Mouse (Mus musculus) bone marrow macrophage, adult 2 months (primary cell): ENCODE results near the gene Stmn3.

ENCODE experiments used
- CTCF ChIP-seq: IDR thresholded peaks from 2 replicates; pipeline ENCODE4 v1.5.1; 2012; ENCODE audit warnings: low read depth, mild to moderate bottlenecking, low read length, moderate library complexity
- POLR2A ChIP-seq: IDR thresholded peaks from 2 replicates; pipeline ENCODE4 v1.6.1; 2012; ENCODE audit warnings: mild to moderate bottlenecking, low read depth, low read length, borderline replicate concordance

GRCm38 (mm10) chr2:181319248-181320102 is 5.2 kb upstream of the Stmn3 start, which contains the start of gene Rtel1:
- TF ChIP-seq CTCF, result no peak
- TF ChIP-seq POLR2A, result 0 out of 2 replicates have a peak, but pooled peaks have one; percentile 24
